Mouse (Mus musculus) left cerebral cortex, adult 18-20 months (tissue): ENCODE results near the gene Dao. TPM values are rescaled to one million over a fixed set of nuclear protein-coding genes. Genes with fewer than 3 reads are reported as not detected.

Source experiments
- DNase-seq, 2 experiments: peaks; one replicate each; pipeline ENCODE4 v3.0.0; 2021 to 2022; ENCODE audit warnings: low spot score in 2 of 2, mixed read lengths in 1 of 2
- total RNA-seq, 2 experiments: library from RNA; stranded (reverse); gene quantifications; 2 replicates each; pipeline ENCODE4 v1.2.3; 2021

Dao gene
- total RNA-seq, 2 experiments from 2014 or later = not detected

- DNase-seq = no peak
Observed at GRCm38 (mm10) chr5:114024885-114025284, 21.4 kb downstream of the Dao start.

DNA sequence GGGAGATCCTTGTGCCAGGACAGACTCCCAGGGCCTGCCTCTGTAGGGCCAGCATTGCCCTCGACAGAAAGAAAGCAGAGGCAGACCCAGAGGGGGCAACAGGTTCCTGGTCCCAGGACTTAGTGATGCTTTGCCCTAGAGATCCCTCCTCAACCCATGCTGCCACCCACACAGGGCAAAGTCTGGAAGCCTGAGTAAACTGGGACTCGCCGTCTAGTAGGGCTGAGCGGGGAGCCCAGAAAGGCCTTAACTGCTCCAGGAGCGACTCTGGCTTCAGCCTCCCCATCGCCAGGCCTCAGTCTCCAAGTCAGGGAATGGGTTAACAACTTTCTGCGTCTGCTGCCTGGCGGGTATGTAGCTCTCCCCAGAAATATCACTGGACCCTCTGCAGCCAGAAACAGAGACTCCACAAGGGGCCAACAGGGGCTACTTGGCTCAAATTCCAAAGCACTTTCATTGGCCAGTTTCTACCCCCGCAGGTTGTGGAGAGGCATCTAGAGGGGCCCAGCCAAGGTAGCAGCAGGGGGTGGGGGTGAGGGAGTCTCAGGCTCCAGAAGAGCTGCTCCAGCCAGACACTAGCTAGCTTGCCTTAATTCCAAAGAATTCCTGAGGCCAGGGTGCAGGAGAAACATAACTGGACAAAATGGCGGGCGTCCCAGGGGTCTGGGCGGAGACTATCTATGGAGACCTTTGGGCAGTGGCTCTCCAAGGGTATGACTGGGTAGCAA is 23.9 kb downstream of the Dao start:
- DNase-seq = no peak

DNA sequence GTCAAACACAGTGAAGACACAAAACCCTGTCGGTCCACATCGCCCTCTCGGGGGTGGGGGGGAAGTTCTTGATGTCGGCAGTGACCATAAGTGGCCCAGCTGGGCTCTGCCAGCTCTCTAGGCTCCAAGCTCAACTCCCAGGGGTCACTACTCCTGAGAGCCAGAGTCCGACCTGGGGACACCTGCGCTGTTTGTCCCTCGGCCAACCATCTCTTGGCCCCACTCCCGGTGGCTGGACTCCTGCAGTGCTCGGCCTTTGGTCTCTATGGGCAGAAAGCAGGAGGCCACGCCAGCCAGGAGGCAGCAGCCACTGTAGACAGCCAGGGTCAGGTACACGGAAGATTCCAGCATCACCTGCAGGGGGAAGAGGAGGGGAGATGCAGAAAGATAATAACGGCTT is 24.6 kb downstream of the Dao start:
- no peak for DNase-seq

DNA sequence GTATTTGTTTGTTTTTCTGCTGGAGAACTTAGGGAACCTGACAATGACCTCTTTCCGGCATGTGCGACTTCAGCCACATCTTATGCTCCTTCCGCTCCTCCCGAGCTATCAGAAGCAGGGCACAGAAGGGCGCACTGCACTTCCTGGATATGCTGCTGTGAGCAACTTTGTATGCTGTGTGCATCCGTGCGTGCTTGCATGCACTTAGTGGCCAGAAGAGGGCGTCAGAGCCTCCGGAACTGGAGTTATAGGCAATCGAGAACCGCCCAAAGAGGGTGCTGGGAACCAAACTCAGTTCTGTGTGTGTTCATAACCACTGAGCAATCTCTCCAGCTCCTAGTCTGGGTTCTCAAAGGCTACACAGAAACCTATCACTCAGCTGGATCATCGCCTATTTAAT is 27.1 kb downstream of the Dao start:
- DNase-seq = no peak

GRCm38 (mm10) chr5:114032161-114032763 is 28.8 kb downstream of the Dao start:
- no peak for DNase-seq

- no peak for DNase-seq
Observed at GRCm38 (mm10) chr5:114034393-114034792, 30.9 kb downstream of the Dao start.

GRCm38 (mm10) chr5:114035111-114035510 is 31.6 kb downstream of the Dao start:
- no peak for DNase-seq

DNA sequence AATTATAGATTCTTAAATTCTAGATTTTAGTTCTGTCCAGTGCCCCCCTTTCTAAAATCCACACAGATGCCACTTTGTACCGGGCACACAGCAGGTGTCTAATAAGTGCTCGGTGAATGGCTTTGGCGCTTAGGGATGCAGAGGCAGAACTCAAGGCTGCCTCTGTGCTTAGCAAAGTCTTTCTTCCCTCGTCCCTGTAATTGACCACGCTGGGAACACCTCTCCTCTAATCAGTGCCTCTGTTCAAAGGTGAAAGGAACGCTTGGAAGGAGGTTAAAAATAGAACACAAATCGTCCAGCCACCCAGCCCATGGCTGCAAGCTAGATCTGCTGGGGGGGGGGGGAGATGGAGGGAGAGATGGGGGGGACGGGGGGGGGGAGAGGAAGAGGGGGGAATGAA is 37.0 kb downstream of the Dao start:
- DNase-seq = no peak

DNA sequence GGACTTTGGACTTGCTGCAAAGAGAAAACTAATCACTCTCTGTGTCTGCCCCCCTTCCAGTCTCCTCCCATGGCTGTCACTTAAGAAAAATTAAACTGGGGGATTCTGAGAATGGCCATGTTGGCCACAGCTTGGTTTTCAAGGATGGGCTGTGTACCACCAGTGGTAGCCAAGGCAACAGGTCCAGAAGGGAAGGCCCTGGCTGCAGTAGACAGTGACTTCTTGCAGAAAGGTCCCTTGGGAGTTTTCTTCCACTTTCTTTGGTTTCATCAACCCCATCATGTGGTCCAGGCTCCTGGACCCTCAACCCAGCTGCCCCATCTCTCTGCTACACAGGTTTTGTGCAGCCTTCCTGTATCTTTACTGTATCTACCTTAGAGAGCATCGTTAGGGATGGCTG is 37.4 kb downstream of the Dao start:
- no peak for DNase-seq

DNA sequence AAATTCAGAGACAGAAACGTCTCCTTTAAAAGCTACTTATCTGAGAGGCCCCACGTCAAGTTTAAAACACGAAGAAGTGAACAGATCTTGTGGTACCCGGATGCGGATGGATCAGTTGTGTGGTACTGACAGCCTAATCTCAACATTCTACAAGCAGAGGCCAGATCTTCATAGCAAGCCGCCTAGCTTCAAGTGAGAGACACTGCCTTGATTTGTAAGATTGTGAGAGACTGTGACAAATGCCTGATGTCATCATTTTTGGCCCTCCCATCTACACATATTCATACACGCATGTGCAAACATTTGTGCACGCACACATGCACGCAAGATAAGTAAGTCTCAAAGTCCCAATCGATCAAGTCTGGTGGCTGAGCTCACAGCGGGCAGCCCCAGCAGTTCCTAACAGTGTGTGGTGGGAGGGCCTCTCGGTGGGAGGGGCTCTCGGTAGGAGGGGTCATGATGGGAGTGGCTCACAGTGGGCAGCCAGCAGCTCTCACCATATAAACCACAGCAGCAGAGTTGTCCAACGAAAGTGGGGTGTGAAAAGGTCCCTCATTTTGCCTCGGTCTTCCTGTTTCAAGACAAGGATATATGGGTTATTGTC is 37.9 kb downstream of the Dao start:
- no peak for DNase-seq

- no peak for DNase-seq
Observed at GRCm38 (mm10) chr5:114043800-114044199, 40.3 kb downstream of the Dao start.

DNA sequence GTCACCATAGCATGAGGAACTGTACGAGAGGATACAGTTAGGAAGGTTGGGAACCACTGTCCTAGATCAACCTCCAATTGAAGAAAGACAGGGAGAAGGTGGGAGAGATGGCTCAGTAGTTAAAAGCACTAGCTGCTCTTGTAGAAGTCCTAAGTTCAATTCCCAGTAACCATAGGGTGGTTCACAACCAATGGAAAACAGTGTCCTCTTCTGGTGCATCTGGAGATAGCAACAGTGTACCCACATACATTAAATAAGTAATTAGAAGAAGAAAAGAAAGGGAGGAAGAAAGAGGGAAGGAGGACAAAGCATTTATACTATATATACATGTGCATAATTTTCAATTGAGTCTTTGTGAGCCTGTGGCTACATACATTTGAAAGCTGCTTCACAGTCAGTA is 41.6 kb downstream of the Dao start:
- no peak for DNase-seq

DNA sequence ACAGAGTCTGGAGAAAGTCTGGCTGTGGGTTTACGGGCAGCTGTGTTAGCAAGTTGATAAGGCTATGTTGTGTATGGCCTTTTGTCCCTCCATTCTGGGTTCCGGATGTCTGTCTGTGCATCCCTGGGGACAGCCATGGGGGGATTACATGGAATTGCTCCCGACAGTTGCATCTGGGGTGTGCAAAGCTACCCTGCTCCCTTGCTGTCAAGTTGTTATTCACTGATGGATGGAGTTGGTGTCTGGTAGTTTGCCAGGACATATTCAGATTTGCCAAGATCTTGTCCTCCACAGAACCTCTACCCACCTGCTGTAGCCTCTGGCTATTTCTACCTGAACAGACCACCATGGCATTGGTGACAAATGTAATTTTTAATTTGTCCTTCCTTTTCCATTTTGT is 42.6 kb downstream of the Dao start:
- DNase-seq = no peak

DNA sequence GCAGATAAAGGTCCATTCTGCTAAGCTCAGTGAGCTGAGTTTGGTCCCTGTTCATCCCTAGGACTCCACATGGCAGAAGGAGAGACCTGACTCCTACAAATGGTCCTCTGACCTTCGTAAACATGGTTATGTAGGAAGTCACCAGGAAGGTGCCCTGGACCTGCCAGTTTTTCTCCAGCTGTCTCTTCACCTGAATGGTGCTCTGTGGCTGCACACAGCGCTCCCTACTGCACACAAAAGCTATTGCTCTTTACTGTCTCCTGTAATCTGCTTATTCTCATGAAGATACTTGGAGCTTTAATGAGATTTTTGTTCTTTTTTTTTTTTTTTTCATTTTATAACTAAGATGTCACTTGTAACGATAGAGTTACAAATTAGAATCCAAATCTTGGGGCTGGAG is 43.1 kb downstream of the Dao start:
- DNase-seq = no peak

DNA sequence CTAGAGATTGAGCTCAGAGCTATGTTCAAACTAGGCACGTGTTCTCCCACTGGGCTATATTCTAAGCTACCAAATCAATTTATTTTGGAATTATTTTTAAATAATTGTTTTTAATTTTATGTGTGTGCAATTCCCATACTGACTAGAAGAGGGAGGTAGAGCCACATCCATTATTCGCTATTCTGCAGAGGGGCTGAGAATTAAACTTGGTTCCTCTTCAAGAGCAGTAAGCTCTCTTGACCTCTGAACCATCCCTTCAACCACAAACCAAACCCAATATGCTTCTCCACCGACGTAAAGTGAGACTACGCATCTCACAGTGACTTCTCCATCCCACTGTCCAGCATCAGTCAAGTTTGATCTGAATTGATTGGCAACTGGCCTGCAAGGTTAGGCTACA is 43.7 kb downstream of the Dao start:
- no peak for DNase-seq

DNA sequence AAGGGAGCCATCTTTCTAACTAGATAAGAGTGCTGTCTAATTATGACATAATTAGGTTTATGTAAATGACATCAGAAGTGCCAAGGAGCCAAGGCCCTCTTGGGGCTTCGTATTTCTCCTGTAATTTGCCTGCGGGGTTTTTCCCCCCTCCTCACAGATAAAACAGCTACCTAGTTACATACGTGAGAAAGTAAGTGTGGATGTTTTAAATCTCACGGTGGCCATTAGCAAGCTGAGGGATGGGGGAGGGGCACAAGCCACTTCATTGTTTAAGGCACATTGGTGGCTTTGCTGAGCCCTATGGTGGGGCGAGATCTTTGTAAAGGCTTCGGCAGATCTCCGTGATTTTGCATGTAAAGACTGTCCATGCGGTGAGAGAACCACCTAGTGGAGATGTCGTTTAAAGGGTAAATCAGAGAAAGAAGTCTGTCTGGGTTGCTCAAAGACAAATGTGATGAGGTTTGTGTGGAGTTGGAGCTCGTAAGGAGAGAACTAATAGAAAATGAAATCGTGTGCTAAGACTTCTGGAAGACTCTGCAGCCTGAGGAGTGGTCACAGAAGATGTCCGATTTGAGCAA is 45.3 kb downstream of the Dao start:
- DNase-seq = no peak

DNA sequence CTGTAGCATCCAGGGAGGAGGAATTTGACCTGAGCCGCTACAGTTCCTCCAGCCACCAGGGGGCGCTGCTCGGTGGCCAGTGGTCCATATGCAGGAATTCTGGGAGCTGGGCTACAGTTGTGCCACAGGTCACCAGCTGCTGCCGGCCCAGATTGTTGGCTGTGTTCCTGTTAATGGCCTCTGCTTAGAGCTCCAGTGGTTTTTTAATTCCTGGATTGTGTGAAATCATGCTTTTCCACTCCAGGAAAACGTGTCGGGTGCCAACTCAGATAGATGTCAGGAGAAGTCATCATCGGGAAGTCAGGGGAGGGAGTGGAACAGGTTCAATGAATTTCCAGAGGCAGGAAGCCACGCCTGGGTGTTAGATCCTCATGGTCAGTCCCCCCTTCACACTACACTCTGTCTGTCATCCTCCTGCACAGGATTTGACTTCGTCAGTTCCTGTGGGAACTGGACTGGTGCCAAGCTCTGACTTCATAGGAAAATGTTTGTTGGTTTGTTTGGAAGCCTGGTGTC is 48.8 kb downstream of the Dao start:
- peak; percentile 46 to 48 for DNase-seq

DNA sequence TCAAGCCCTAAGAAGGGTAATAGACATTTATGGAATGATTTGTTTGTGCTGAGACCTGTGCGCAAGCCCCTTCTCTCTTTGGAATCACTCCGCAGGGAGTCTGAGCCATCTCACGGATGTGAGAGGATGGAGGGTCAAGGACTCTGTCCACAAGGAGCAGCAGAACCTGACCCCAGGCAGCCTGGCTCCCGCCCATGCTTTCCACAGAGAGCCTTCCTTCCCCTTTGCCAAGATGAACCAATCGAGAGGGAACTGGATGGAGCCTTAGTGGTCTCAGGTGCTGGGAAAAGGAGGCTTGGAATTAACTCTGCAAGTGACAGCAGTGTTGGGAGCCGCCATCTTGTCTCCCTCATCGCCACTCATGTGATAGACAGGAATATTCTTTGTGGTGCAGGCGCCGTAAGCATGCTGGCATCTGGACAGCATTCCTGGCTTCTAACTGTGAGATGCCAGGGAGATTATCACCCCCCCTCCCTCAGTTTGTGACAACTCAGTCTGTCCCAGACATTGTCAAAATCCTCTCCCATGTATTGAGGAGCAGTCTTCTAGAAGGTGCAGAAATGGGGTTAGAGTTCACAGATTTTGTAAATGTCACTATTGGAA is 53.7 kb downstream of the Dao start:
- no peak for DNase-seq

GRCm38 (mm10) chr5:114061675-114062074 is 58.2 kb downstream of the Dao start:
- DNase-seq = no peak

DNA sequence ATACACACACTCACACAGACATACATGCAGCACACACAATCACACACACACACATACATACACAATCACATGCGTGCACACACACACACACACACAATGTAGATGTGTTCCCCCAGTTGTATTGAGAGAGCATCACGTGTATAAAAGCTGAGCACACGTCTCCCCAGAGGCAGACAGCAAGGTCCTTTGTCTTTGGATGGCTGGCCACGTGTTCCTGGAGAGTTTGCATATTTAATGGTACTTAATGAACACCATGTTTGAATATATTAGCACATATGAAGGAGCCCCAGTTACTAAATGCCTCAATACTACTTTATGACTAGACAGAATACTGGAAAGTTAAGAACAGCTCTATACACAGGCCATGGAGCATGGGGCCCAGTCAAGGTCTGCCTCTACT is 60.5 kb downstream of the Dao start:
- no peak for DNase-seq

GRCm38 (mm10) chr5:114065161-114065560 is 61.7 kb downstream of the Dao start, which contains the start of gene Usp30:
Gene Usp30, plus strand, starts transcription at chr5:114065461.
- DNase-seq = no peak

DNA sequence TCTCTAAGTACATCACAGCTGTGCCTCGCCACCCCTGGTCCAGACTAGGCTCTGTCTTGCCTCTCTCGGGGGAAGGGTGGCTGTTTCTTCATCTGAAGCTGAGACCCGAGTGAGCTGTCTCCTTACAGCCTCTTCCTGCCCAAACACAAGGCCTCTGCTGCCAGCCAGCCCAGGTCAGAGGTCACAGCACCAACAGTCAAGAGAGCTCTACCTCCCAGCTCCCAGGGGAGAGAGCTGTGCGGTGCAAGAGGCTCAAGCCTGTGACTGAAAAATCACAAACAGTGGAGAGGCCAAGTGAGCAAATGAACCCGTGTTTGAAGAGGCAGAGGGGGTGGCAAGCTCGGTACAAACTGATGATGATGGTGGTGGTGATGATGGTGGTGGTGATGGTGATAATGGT is 63.1 kb downstream of the Dao start:
- no peak for DNase-seq
